Mouse (Mus musculus) midbrain, embryonic 15.5 days (tissue): Measurements from ENCODE around the gene Smtn. TPM values are rescaled to one million over a fixed set of nuclear protein-coding genes. Genes with fewer than 3 reads are reported as not detected.

Experiments used
- ATAC-seq: fragments of 200-750 bp; cut with Nextera tagmentation; replicated peaks from 2 replicates; pipeline ENCODE4 v1.8.0; 2017; ENCODE audit warnings: moderate TSS enrichment
- H3K27ac ChIP-seq: fragments of 300-500 bp; sonication (generic); 2 replicates; pipeline ENCODE4 v1.5.1; 2015; ENCODE audit warnings: mild to moderate bottlenecking, inconsistent platforms
- H3K27me3 ChIP-seq: fragments of 300-500 bp; sonication (generic); replicated peaks from 2 replicates; pipeline ENCODE4 v1.6.1; 2015; ENCODE audit warnings: inconsistent platforms
- H3K36me3 ChIP-seq: fragments of 300-500 bp; sonication (generic); replicated peaks from 2 replicates; pipeline ENCODE4 v1.6.1; 2015; ENCODE audit warnings: inconsistent platforms
- H3K4me1 ChIP-seq: fragments of 300-500 bp; sonication (generic); 2 replicates; pipeline ENCODE4 v1.6.1; 2015; ENCODE audit warnings: inconsistent platforms
- H3K4me2 ChIP-seq: fragments of 300-500 bp; sonication (generic); 2 replicates; pipeline ENCODE4 v1.6.1; 2015; ENCODE audit warnings: inconsistent platforms, mild to moderate bottlenecking, moderate library complexity
- H3K4me3 ChIP-seq: fragments of 300-500 bp; sonication (generic); 2 replicates; pipeline ENCODE4 v1.5.1; 2015; ENCODE audit warnings: mild to moderate bottlenecking, inconsistent platforms
- H3K9ac ChIP-seq: fragments of 300-500 bp; sonication (generic); 2 replicates; pipeline ENCODE4 v1.6.1; 2015; ENCODE audit warnings: mild to moderate bottlenecking, inconsistent platforms
- H3K9me3 ChIP-seq: fragments of 300-500 bp; sonication (generic); 2 replicates; pipeline ENCODE4 v1.6.1; 2016; ENCODE audit warnings: inconsistent platforms
- WGBS: fragments of 180-500 bp; shearing (Covaris S2); methylation state at CpG from one replicate; pipeline ENCODE4 v1.1.7; 2015; ENCODE audit warnings: mixed read lengths; 5-methylcytosine and 5-hydroxymethylcytosine counted together
- polyA plus RNA-seq: library from polyadenylated mRNA; unstranded; fragments of >200 nt; fragmentation: Nextera tagmentation; extraction: Ambion mirVana; gene quantifications from 2 replicates; pipeline ENCODE4 v1.2.1, GENCODE M21; 2015

Smtn gene
- polyA plus RNA-seq, 1 experiment from 2014 or later: 17.9 TPM

- H3K36me3 ChIP-seq: no peaks in the 10 kb centered on the region
- ATAC-seq: no peak
- 94% methylated on average over 1 of the region's 1 CpGs for WGBS
- H3K9ac ChIP-seq: no peak overlapping the region
- no peak overlapping the region for H3K4me2 ChIP-seq
- H3K4me3 ChIP-seq: no peak overlapping the region
- H3K27ac ChIP-seq: no peak overlapping the region
- no peaks in the 10 kb centered on the region for H3K4me1 ChIP-seq
- no peaks in the 10 kb centered on the region for H3K27me3 ChIP-seq
- H3K9me3 ChIP-seq: no peaks in the 10 kb centered on the region
Observed at GRCm38 (mm10) chr11:3567896-3568295, 27.5 kb upstream of the Smtn start.

- no peaks in the 10 kb centered on the region for H3K4me1 ChIP-seq
- no peak for ATAC-seq
- H3K4me3 ChIP-seq: no peak overlapping the region
Observed at GRCm38 (mm10) chr11:3566018-3566417, 25.6 kb upstream of the Smtn start.

GRCm38 (mm10) chr11:3564451-3564850 is 24.0 kb upstream of the Smtn start:
- Histone ChIP-seq H3K27ac (no peak overlapping the region), H3K27me3 (no peaks in the 10 kb centered on the region), H3K36me3 (no peaks in the 10 kb centered on the region), H3K4me1 (no peaks in the 10 kb centered on the region), H3K4me2 (no peak overlapping the region), H3K9me3 (no peaks in the 10 kb centered on the region), H3K9ac (no peak overlapping the region), H3K4me3 (no peak overlapping the region)
- ATAC-seq: no peak
- WGBS: 60% methylated on average over 7 of the region's 7 CpGs

More at GRCm38 (mm10) chr11:3566018-3566417, 25.6 kb upstream of the Smtn start:
- Histone ChIP-seq H3K9me3 (no peaks in the 10 kb centered on the region), H3K9ac (no peak overlapping the region), H3K4me2 (no peak overlapping the region), H3K27ac (no peak overlapping the region), H3K36me3 (no peaks in the 10 kb centered on the region), H3K27me3 (no peaks in the 10 kb centered on the region)
- 87% methylated on average over 4 of the region's 4 CpGs for WGBS

- Histone ChIP-seq H3K4me1 (no peaks in the 10 kb centered on the region), H3K4me3 (no peak overlapping the region)
- no peak for ATAC-seq
Observed at GRCm38 (mm10) chr11:3563853-3564252, 23.4 kb upstream of the Smtn start.

DNA sequence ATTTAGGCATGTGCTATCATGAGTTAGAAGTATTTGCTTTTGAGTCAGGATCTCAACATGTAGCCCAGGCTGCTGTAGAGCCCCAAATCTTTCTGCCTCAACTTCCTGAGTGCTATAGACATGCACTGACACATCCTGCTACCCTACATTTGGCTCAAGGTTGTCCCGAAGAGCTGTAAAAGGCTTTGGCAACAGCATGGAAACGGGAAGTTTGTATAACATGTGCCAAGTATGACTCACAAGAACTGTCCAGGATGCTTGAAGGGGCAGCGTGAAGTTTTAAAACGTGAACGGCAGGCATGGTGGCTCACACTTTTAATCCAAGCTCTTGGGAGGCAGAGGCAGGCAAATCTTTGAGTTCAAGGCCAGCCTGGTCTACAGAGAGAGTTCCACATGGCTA is 19.8 kb upstream of the Smtn start:
- no peak overlapping the region for H3K27ac ChIP-seq
- no peak overlapping the region for H3K4me3 ChIP-seq
- no peak for ATAC-seq
- no peaks in the 10 kb centered on the region for H3K9me3 ChIP-seq
- WGBS: 77% methylated on average over 5 of the region's 5 CpGs
- no peaks in the 10 kb centered on the region for H3K4me1 ChIP-seq
- H3K9ac ChIP-seq: no peak overlapping the region
- H3K36me3 ChIP-seq: no peaks in the 10 kb centered on the region
- no peaks in the 10 kb centered on the region for H3K27me3 ChIP-seq
- no peak overlapping the region for H3K4me2 ChIP-seq

More at GRCm38 (mm10) chr11:3563853-3564252, 23.4 kb upstream of the Smtn start:
- H3K27ac ChIP-seq: no peak overlapping the region
- no peak overlapping the region for H3K4me2 ChIP-seq
- no peaks in the 10 kb centered on the region for H3K27me3 ChIP-seq
- H3K9ac ChIP-seq: no peak overlapping the region
- 95% methylated on average over 6 of the region's 6 CpGs for WGBS
- H3K36me3 ChIP-seq: no peaks in the 10 kb centered on the region
- H3K9me3 ChIP-seq: no peaks in the 10 kb centered on the region

GRCm38 (mm10) chr11:3557852-3558251 is 17.4 kb upstream of the Smtn start:
- no peak overlapping the region for H3K9ac ChIP-seq
- 83% methylated on average over 3 of the region's 3 CpGs for WGBS
- H3K27me3 ChIP-seq: no peaks in the 10 kb centered on the region
- no peak overlapping the region for H3K4me3 ChIP-seq
- H3K27ac ChIP-seq: no peak overlapping the region
- H3K4me2 ChIP-seq: no peak overlapping the region
- no peaks in the 10 kb centered on the region for H3K36me3 ChIP-seq
- H3K9me3 ChIP-seq: no peaks in the 10 kb centered on the region
- ATAC-seq: no peak
- no peaks in the 10 kb centered on the region for H3K4me1 ChIP-seq

DNA sequence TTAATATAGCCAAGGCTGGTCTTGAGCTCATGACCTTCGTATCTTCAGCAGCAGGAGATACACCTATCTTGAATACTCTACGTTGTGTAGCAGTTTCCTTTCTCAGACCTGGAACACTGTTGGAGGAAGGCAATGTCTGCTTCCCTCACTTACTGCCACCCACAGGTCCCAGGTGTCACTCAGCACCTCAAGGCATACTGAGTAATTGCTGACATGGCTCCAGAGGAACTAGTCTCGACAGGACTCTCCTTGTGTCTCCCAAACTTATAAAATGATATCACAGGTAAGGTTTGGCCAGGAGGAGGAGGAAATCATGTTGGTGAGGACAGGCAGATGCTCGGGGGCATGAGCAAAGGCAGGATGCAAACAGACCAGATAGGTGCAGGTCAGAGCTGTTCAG is 14.6 kb upstream of the Smtn start:
- no peak overlapping the region for H3K4me3 ChIP-seq
- 83% methylated on average over 4 of the region's 4 CpGs for WGBS
- H3K4me1 ChIP-seq: no peaks in the 10 kb centered on the region
- H3K36me3 ChIP-seq: no peaks in the 10 kb centered on the region
- ATAC-seq: no peak
- H3K27ac ChIP-seq: no peak overlapping the region
- H3K27me3 ChIP-seq: no peaks in the 10 kb centered on the region
- no peaks in the 10 kb centered on the region for H3K9me3 ChIP-seq
- H3K9ac ChIP-seq: no peak overlapping the region
- no peak overlapping the region for H3K4me2 ChIP-seq

GRCm38 (mm10) chr11:3549791-3550190 is 9.4 kb upstream of the Smtn start:
- no peak overlapping the region for H3K4me3 ChIP-seq
- H3K36me3 ChIP-seq: no peaks in the 10 kb centered on the region
- no peak overlapping the region for H3K9ac ChIP-seq
- no peaks in the 10 kb centered on the region for H3K27me3 ChIP-seq
- WGBS: 86% methylated on average over 5 of the region's 5 CpGs
- no peak for ATAC-seq
- no peak overlapping the region for H3K4me2 ChIP-seq
- no peaks in the 10 kb centered on the region for H3K9me3 ChIP-seq
- no peak overlapping the region for H3K27ac ChIP-seq
- H3K4me1 ChIP-seq: no peaks in the 10 kb centered on the region

- Histone ChIP-seq H3K36me3 (no peaks in the 10 kb centered on the region), H3K27me3 (no peaks in the 10 kb centered on the region), H3K4me1 (no peaks in the 10 kb centered on the region), H3K9me3 (no peaks in the 10 kb centered on the region), H3K27ac (no peak overlapping the region), H3K4me3 (no peak overlapping the region), H3K9ac (no peak overlapping the region), H3K4me2 (no peak overlapping the region)
- ATAC-seq: no peak
- 60% methylated on average over 3 of the region's 3 CpGs for WGBS
Observed at GRCm38 (mm10) chr11:3548564-3549295, 8.3 kb upstream of the Smtn start.

GRCm38 (mm10) chr11:3547969-3548368 is 7.6 kb upstream of the Smtn start:
- Histone ChIP-seq H3K4me3 (no peak overlapping the region), H3K27me3 (no peaks in the 10 kb centered on the region), H3K4me2 (no peak overlapping the region), H3K27ac (no peak overlapping the region), H3K9ac (no peak overlapping the region), H3K36me3 (no peaks in the 10 kb centered on the region), H3K9me3 (no peaks in the 10 kb centered on the region), H3K4me1 (no peaks in the 10 kb centered on the region)
- no peak for ATAC-seq
- 34% methylated on average over 6 of the region's 6 CpGs for WGBS

GRCm38 (mm10) chr11:3547047-3547446 is 6.6 kb upstream of the Smtn start:
- WGBS: 71% methylated on average over 2 of the region's 2 CpGs

DNA sequence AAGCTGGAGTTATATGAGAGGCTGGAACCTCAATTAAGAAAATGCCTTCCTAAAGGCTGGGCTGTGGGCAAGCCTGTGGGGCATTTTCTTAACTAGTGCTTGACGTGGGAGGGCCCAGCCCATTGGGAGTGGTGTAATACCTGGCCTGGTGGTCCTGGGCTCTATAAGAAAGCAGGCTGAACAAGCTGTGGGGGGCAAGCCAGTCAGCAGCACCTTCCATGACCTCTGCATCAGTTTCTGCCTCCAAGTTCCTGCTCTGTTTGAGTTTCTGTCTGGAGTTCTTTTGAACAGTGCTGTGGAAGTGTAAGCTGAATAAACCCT is 5.8 kb upstream of the Smtn start:
- no peak for ATAC-seq

More at GRCm38 (mm10) chr11:3547047-3547446, 6.6 kb upstream of the Smtn start:
- Histone ChIP-seq H3K9ac (no peak overlapping the region), H3K27ac (no peak overlapping the region), H3K36me3 (no peaks in the 10 kb centered on the region), H3K9me3 (no peaks in the 10 kb centered on the region), H3K4me3 (no peak overlapping the region), H3K27me3 (no peaks in the 10 kb centered on the region), H3K4me2 (no peak overlapping the region), H3K4me1 (no peaks in the 10 kb centered on the region)
- ATAC-seq: no peak

DNA sequence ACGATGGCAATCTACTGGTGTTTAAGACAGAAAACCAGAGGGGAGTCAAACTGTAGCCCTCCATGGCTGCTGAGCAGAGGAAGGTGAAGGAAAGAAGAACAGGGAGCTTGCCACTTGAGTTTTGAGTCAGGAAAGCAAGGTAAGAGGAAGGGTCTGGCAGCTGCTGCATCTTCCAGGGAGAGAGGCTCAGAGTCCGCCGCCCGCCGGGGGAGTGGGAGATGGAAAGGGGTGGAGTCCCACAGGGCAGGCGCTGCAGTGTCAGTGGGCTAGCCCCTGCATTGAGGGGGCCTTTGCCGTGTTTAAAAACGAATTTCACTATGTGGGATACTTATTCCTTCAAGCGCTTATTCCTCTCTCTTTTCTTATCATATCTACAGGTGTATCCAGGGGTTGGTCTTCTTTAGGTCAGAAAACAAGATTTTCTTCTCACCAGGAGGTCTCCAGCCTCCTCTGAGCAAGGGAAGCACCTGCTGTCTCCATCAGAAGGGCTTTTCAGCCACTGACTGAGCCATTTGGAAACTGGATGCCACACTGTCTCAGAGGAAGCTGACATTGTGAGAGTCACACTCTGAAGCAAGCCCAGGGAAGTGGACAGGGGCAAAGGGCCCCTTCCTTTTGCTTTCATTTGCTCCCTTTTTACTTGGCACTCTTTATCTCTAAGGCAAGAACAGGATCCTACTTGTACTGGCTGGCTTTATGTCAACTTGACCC is 5.3 kb upstream of the Smtn start:
- 16% methylated on average over 9 of the region's 9 CpGs for WGBS
- no peaks in the 10 kb centered on the region for H3K36me3 ChIP-seq
- H3K9ac ChIP-seq: no peak overlapping the region
- no peaks in the 10 kb centered on the region for H3K9me3 ChIP-seq
- H3K27ac ChIP-seq: no peak overlapping the region
- H3K4me1 ChIP-seq: no peaks in the 10 kb centered on the region
- ATAC-seq: no peak
- H3K4me2 ChIP-seq: no peak overlapping the region
- no peaks in the 10 kb centered on the region for H3K27me3 ChIP-seq
- no peak overlapping the region for H3K4me3 ChIP-seq

More for the DNA sequence above, 5.8 kb upstream of the Smtn start:
- 30% methylated on average over 1 of the region's 1 CpGs for WGBS
- no peaks in the 10 kb centered on the region for H3K9me3 ChIP-seq
- H3K4me3 ChIP-seq: no peak overlapping the region
- H3K4me1 ChIP-seq: no peaks in the 10 kb centered on the region
- no peaks in the 10 kb centered on the region for H3K36me3 ChIP-seq
- no peak overlapping the region for H3K9ac ChIP-seq
- H3K27me3 ChIP-seq: no peaks in the 10 kb centered on the region
- no peak overlapping the region for H3K27ac ChIP-seq
- no peak overlapping the region for H3K4me2 ChIP-seq
